Mouse (Mus musculus) c-Kit-negative CD71-positive TER-119-positive erythroid progenitor cells, embryonic 14.5 days (primary cell): ENCODE measurements around the gene Mmp1b.
"Not testable (repeated sequence)": the region's sequence is repeated elsewhere in the genome, so short reads cannot be mapped to it uniquely, and the experiment has no call there.

ENCODE experiments used
- DNase-seq: peaks from one replicate; pipeline ENCODE4 v3.0.0-alpha.2; 2013; ENCODE audit warnings: low read depth, low spot score

The Mmp1b gene

DNA sequence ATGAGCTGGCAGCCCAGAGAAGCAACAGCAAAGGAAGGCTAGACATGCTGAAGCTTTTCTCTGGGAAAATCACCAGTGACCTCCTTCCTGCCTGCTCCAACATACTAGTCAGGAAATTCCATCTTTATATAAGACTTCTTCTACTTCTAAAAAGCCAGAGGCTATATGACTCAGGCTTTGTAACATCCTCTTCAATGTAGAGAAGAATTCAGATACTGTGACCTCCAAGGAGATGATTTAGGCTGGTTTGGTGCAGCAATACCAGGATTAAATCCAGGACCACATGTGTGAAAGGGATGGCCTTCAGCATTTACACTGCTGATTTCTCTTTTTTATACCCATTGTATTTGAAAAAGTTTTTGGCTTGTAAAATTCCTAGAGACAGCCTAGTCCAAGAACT, at the start of gene Mmp1b:
TSS of gene Mmp1b (minus strand) at position 101 of the 400 bp plus-strand sequence.
- no peak for DNase-seq

DNA sequence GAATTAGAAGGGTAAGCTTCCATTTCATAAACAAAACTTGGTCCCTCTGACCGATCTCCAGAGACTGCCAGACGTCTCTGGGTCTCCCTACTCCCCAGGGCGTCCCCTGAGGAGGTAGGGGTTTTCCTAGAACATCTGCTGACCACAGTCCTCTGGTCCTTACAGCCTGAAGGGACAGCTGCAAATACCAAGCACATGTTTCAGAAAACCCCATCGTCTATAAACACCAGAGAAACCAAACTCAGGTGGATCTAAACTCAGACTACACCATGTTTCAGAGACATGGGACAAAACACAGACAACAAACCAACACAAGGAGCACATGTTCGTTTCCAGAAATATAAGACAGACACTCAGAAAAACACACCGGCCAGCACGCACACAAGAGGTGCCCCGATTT, 8.7 kb upstream of the Mmp1b start:
- not testable (repeated sequence) for DNase-seq

DNA sequence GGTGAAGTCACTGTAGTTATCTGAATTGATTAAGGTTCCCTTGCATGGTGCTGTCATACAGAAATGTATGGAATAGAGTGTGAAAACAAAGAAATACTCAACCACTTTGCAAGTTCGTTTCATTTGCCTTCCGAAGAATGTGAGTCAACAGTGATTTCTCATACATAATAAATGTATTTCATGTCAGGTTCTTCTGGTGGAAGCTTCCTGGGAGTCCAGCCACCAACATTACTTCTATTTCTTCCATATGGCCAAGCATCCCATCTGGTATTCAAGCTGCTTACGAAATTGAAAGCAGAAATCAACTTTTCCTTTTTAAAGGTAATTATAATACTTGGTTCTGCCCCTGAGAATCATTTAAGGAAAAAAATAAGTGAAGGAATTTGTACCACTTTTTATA, 33.3 kb downstream of the Mmp1b start:
- no peak for DNase-seq

DNA sequence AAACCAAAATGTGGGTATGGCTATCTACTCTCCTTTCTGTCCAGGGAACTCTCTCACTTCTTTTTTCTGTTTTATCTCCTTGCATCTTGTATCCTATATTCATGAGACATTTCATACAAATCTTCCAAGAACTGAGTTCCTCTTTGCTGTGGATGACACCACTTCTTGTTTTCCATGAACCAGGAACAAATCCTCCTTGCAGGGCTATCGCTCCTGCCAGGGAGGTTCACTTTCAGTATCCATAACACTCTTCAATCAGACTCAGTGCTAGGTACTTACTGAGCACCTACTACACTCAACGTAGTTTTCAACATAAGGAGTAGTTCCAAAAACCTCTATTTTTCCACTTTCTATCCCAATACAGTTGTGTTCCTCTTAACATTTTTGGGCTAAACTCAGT, 42.3 kb downstream of the Mmp1b start:
- DNase-seq = no peak

DNA sequence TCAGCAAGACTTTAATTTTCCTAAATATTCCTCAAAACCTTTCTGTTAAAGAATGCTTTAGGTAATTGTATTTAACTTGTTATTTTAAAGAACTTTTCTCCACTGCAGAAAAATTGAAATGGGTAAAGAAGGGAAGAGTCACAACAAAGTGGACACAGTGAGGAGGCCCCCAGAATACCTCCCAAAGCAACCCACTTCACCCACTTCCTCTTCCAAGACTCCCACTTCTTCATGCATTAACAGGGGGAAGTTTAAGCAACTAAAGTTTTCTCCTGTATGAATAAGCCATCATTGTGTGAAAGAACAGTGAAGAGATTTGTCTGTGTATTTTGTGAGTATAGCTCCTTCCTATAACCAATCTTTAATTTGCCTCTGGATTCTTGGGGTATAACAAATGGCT, 43.7 kb downstream of the Mmp1b start, which contains the start of gene Mmp12:
TSS of gene Mmp12 (plus strand) at position 275 of the 400 bp plus-strand sequence.
- no peak for DNase-seq

DNA sequence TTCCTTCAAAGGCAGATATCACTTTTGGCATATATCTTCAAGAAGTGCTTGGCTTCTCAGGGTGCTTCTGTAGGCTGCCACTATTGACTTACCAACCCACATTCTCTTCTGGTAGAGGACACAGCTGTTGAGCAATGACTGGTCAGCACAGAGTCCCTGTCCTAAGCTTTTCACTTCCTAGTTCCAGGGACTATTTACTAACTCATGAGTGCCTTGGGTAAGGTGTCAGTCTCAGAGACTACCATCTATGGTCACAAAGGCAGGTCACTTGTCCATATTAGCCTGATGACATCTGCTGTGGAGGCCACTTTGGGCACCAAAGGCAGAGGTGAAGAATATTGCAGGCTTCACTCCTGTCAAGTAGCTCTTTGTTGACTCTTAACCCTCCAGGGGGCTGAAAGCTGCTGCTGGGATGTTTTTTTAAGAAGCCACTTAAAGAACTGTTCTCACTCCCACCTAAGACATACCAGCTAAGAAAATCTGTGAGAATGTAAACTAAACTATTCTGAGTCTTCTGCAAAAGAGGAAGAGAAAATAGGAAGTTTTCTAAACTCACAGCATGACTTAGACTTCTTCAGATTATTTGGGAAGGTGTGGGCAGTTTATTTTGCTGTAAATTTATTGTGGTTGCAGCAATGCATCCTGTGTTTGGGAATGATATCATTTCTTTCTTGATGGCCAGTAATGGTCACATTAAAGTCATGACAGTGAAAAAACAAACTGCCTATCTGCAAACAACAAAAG, 50.9 kb downstream of the Mmp1b start:
- no peak for DNase-seq

DNA sequence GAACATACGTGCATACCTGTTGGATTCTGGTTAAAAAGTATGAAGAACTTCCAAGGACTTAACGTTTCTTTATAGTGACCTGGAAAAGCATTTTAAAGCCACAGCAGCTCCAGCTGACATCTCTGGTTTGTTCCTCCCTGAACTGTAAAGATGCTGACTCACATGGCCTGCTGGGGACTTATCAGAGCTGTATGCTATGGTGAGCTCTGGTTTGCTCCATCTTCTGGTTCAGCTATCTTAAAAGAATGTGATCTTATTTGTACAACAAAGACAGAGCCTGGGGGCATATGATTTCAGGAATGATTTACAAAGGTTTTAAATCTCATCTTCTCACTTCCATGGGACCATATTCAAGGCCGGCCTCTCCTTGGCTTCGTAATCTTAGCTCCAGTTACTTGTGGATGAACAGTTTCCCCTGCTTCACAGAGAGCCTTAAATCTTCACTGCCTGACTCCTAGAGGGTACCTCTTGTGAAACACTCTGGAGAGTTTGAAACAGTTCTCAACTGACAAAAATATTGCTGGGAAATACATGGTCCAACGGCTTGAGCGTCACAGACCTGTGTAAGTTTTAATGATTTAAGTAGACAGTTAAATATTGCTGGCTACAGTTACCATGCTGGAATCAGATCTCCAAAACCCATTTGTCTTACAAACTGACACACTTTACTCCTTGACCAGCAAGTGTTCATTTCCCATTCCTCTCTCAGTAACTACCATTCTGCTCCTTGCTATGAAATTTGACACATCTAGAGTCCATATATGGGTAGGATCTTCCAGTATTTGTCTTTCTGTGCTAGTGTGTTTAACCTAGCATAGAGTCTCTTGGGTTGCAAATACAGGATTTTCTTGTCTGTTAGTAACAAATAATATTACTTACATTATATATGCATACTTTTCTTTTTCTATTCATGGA, 51.8 kb downstream of the Mmp1b start:
- DNase-seq = no peak

DNA sequence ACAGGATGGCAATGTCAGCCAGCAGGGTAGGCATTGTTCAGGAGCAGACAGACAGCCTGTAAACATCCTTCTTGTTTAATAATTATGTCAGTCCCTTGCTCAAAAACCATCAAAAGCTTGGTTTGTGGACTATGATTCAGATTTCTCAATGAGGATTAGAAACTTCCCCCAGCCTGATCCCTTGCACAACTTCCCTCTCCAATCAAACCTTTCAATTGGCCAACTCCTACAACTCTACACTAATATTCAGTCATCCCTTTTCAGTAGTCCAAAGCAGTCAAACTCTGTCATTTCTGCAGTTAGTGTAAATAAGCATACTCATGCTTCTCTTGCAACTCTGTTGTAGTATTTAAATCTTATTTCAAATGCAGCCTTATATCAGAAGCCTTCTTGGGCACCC, 56.0 kb downstream of the Mmp1b start:
- no peak for DNase-seq
